Mouse (Mus musculus): ENCODE data around the gene Wipi1. TPM values are rescaled to one million over a fixed set of nuclear protein-coding genes. Genes with fewer than 3 reads are reported as not detected.

The Wipi1 gene
- total RNA-seq, 2 experiments from 2014 or later = 59.7 to 62.2 TPM

GRCm38 (mm10) chr11:109549599-109550290, 62.0 kb downstream of the Wipi1 start:
- intact Hi-C loops (cut with DNase I; ENCODE audit: low total_unique reads) = no loop called here
- no peak for DNase-seq

- no peak for DNase-seq
- intact Hi-C loops (cut with DNase I; ENCODE audit: low total_unique reads) = no loop called here
These were observed 64.1 kb downstream of the Wipi1 start for GRCm38 (mm10) chr11:109547652-109548051.

- intact Hi-C loops (cut with DNase I; ENCODE audit: low total_unique reads) = no loop called here
- no peak for DNase-seq
These were observed 65.3 kb downstream of the Wipi1 start for GRCm38 (mm10) chr11:109546305-109547001.

- DNase-seq = no peak
- intact Hi-C loops (cut with DNase I; ENCODE audit: low total_unique reads) = no loop called here
These were observed 66.0 kb downstream of the Wipi1 start for GRCm38 (mm10) chr11:109545700-109546143.

- DNase-seq = no peak
- intact Hi-C loops (cut with DNase I; ENCODE audit: low total_unique reads) = no loop called here
These were observed 66.5 kb downstream of the Wipi1 start for GRCm38 (mm10) chr11:109545265-109545664.

- DNase-seq = no peak
- intact Hi-C loops (cut with DNase I; ENCODE audit: low total_unique reads) = no loop called here
These were observed 67.3 kb downstream of the Wipi1 start for GRCm38 (mm10) chr11:109544432-109544831.

DNA sequence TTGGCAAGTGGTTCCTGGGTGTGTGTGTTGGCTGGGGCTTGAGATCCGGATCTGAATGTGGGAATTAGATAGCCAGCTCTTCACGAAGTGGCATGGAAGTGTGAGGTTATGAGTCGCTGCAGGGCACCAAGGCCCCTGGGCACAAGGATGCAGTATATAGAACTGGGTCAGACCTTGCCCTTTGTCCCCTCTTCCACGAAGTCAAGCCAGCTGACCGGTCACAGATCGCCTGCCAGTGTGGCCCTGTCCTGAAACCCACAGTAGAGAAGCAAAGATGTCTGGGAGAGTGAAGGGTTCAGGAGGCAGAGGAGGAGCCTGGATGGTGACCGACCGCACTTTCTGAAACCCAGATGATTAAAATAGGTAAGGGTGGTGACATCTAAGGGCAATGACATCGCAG, 68.3 kb downstream of the Wipi1 start:
- intact Hi-C loops (cut with DNase I; ENCODE audit: low total_unique reads) = no loop called here
- DNase-seq = no peak

- DNase-seq = no peak
- intact Hi-C loops (cut with DNase I; ENCODE audit: low total_unique reads) = no loop called here
These were observed 72.5 kb downstream of the Wipi1 start for GRCm38 (mm10) chr11:109539290-109539689.

- intact Hi-C loops (cut with DNase I; ENCODE audit: low total_unique reads) = no loop called here
- DNase-seq = no peak
These were observed 74.8 kb downstream of the Wipi1 start for GRCm38 (mm10) chr11:109536939-109537338.

DNA sequence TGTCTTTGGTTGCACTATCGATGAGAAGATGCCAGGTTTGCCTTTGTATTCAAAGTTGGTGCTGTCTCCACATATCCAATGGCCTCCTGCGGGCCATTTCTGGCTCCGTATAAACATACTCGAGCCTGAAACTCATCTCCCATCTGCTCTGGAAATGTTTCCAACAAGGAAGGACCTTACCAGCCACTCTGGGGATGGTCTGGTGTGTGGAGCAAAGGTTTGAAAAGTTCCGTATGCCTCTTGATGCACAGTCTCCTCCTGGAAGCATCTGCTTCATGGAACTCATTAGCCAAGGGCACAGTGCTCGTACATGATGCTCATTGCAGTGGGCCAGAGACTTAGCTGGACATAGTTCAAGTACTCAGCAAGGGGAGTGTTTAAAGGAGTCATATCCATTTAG, 75.8 kb downstream of the Wipi1 start:
- no peak for DNase-seq
- intact Hi-C loops (cut with DNase I; ENCODE audit: low total_unique reads) = no loop called here

GRCm38 (mm10) chr11:109530030-109530429, 81.7 kb downstream of the Wipi1 start:
- intact Hi-C loops (cut with DNase I; ENCODE audit: low total_unique reads) = no loop called here
- no peak for DNase-seq

GRCm38 (mm10) chr11:109525571-109525970, 86.2 kb downstream of the Wipi1 start:
- intact Hi-C loops (cut with DNase I; ENCODE audit: low total_unique reads) = no loop called here
- DNase-seq = no peak

GRCm38 (mm10) chr11:109524869-109525268, 86.9 kb downstream of the Wipi1 start:
- intact Hi-C loops (cut with DNase I; ENCODE audit: low total_unique reads) = no loop called here
- DNase-seq = no peak

Other genes with a start within 250 kb of the Wipi1 start
- gene Gna13, start 249.1 kb downstream of the Wipi1 start, total RNA-seq (2021) = 10 to 100 TPM; 27.1 to 29.7 TPM
- gene 9930022D16Rik, start 198.1 kb downstream of the Wipi1 start, total RNA-seq (2021) = not detected
- gene Amz2, start 186.0 kb downstream of the Wipi1 start, total RNA-seq (2021) = 10 to 100 TPM; 40.0 to 46.2 TPM
- gene Arsg, start 138.6 kb downstream of the Wipi1 start, total RNA-seq (2021) = 1 to 10 TPM; 5.7 to 7.1 TPM
- gene Slc16a6, start 138.4 kb downstream of the Wipi1 start, total RNA-seq (2021) = 10 to 100 TPM; 10.9 to 19.9 TPM
- gene Prkar1a, start 37.4 kb upstream of the Wipi1 start, total RNA-seq (2021) = 100 to 1,000 TPM; 172 to 199 TPM
- 1 to 10 TPM; 3.5 to 4.0 TPM for gene Fam20a, start 110.3 kb upstream of the Wipi1 start, total RNA-seq (2021)
- not detected for gene 1700012B07Rik, start 216.1 kb upstream of the Wipi1 start, total RNA-seq (2021)

All from gastrocnemius, postnatal 14 days (tissue).